Mouse (Mus musculus) liver, embryonic 13.5 days (tissue): ENCODE measurements around the gene Desi1. TPM values are rescaled to one million over a fixed set of nuclear protein-coding genes. Genes with fewer than 3 reads are reported as not detected.

Experiments
- ATAC-seq: fragments of 200-750 bp; cut with Nextera tagmentation; 2 replicates; pipeline ENCODE4 v1.8.0; 2017; ENCODE audit warnings: low read depth, mild to moderate bottlenecking, moderate number of reproducible peaks, moderate library complexity
- DNase-seq: peaks from one replicate; pipeline ENCODE4 v3.0.0; 2022
- H3K27ac ChIP-seq: fragments of 300-500 bp; sonication (generic); 2 replicates; pipeline ENCODE4 v1.5.1; 2015; ENCODE audit warnings: moderate library complexity, mild to moderate bottlenecking, inconsistent platforms
- H3K27me3 ChIP-seq: fragments of 300-500 bp; sonication (generic); 2 replicates; pipeline ENCODE4 v1.6.1; 2015; ENCODE audit warnings: mild to moderate bottlenecking, inconsistent platforms
- H3K36me3 ChIP-seq: fragments of 300-500 bp; sonication (generic); 2 replicates; pipeline ENCODE4 v1.6.1; 2015; ENCODE audit warnings: mild to moderate bottlenecking, inconsistent platforms
- H3K4me1 ChIP-seq: fragments of 300-500 bp; sonication (generic); replicated peaks from 2 replicates; pipeline ENCODE4 v1.6.1; 2015; ENCODE audit warnings: inconsistent platforms
- H3K4me2 ChIP-seq: fragments of 300-500 bp; sonication (generic); 2 replicates; pipeline ENCODE4 v1.6.1; 2015; ENCODE audit warnings: inconsistent platforms, mild to moderate bottlenecking, moderate library complexity
- H3K4me3 ChIP-seq: fragments of 300-500 bp; sonication (generic); replicated peaks from 2 replicates; pipeline ENCODE4 v1.5.1; 2015; ENCODE audit warnings: mild to moderate bottlenecking, inconsistent platforms
- H3K9ac ChIP-seq: fragments of 300-500 bp; sonication (generic); 2 replicates; pipeline ENCODE4 v1.6.1; 2015; ENCODE audit warnings: mild to moderate bottlenecking, inconsistent platforms
- H3K9me3 ChIP-seq: fragments of 300-500 bp; sonication (generic); replicated peaks from 2 replicates; pipeline ENCODE4 v1.6.1; 2016; ENCODE audit warnings: inconsistent platforms
- WGBS: fragments of 180-500 bp; shearing (Covaris S2); methylation state at CpG from one replicate; pipeline ENCODE4 v1.1.7; 2015; ENCODE audit not compliant: insufficient replicate concordance; 5-methylcytosine and 5-hydroxymethylcytosine counted together
- polyA plus RNA-seq: library from polyadenylated mRNA; unstranded; fragments of >200 nt; fragmentation: Nextera tagmentation; extraction: Ambion mirVana; gene quantifications from 2 replicates; pipeline ENCODE4 v1.2.1, GENCODE M21; 2015

Desi1 gene
- polyA plus RNA-seq, 1 experiment from 2014 or later, result 12.8 TPM

- H3K4me1 ChIP-seq, result peaks cover 10% of the 10 kb centered on the region
- no peak for DNase-seq
- no peak overlapping the region for H3K27ac ChIP-seq
- WGBS, result 68% methylated on average over 11 of the region's 11 CpGs
- H3K4me3 ChIP-seq, result no peak overlapping the region
- ATAC-seq, result no peak
- H3K27me3 ChIP-seq, result no peaks in the 10 kb centered on the region
- H3K4me2 ChIP-seq, result no peak overlapping the region
- H3K9ac ChIP-seq, result no peak overlapping the region
- peaks cover 33% of the 10 kb centered on the region for H3K36me3 ChIP-seq
- no peaks in the 10 kb centered on the region for H3K9me3 ChIP-seq
Measured at GRCm38 (mm10) chr15:81949476-81950131, 84.1 kb downstream of the Desi1 start.

DNA sequence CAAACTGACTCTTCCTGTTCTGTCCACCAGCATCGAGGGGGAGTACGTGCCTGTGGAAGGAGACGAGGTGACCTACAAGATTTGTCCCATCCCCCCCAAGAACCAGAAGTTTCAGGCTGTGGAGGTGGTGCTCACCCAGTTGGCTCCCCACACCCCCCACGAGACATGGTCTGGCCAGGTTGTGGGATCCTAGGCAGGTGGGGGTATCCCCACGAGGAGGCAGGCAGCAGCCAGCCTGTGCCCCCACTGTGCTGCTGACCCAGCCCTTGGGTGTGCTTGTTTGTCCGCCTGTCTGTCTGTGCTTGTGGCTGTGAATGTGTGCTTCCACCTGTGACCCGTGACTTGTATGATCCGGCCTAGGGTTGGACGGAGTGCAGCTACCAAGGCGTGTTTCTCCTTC lies 84.6 kb downstream of the Desi1 start:
- no peak for DNase-seq
- H3K27ac ChIP-seq, result no peak overlapping the region
- no peaks in the 10 kb centered on the region for H3K27me3 ChIP-seq
- H3K9ac ChIP-seq, result no peak overlapping the region
- ATAC-seq, result no peak
- no peak overlapping the region for H3K4me3 ChIP-seq
- no peak overlapping the region for H3K4me2 ChIP-seq
- H3K4me1 ChIP-seq, result peaks cover 10% of the 10 kb centered on the region
- 68% methylated on average over 10 of the region's 10 CpGs for WGBS
- peaks cover 28% of the 10 kb centered on the region for H3K36me3 ChIP-seq
- H3K9me3 ChIP-seq, result no peaks in the 10 kb centered on the region

- ATAC-seq (no peak), DNase-seq (no peak)
- 30% methylated on average over 9 of the region's 9 CpGs for WGBS
- Histone ChIP-seq H3K27me3 (peaks cover 5% of the 10 kb centered on the region; the same call in 1 of the 2 replicates), H3K4me1 (peaks cover 29% of the 10 kb centered on the region), H3K9ac (no peak overlapping the region), H3K27ac (no peak overlapping the region), H3K36me3 (no peaks in the 10 kb centered on the region), H3K9me3 (no peaks in the 10 kb centered on the region), H3K4me2 (no peak overlapping the region), H3K4me3 (no peak overlapping the region)
Measured at GRCm38 (mm10) chr15:81943176-81943749, 90.4 kb downstream of the Desi1 start.

Other genes starting within 250 kb of the Desi1 start
- gene Tef, start 231.4 kb downstream of the Desi1 start, polyA plus RNA-seq, result 4.5 and 5.9 TPM in 2 replicates
- gene Tob2, start 175.1 kb downstream of the Desi1 start, polyA plus RNA-seq, result 9.0 and 11.9 TPM in 2 replicates
- 132 and 139 TPM in 2 replicates for gene Phf5a, start 162.0 kb downstream of the Desi1 start, polyA plus RNA-seq
- gene Aco2, start 161.6 kb downstream of the Desi1 start, polyA plus RNA-seq, result 105 and 122 TPM in 2 replicates
- gene Polr3h, start 107.6 kb downstream of the Desi1 start, polyA plus RNA-seq, result 77.5 and 82.6 TPM in 2 replicates
- 1.0 and 1.1 TPM in 2 replicates for gene Csdc2, start 97.1 kb downstream of the Desi1 start, polyA plus RNA-seq
- 24.7 and 25.0 TPM in 2 replicates for gene Pmm1, start 72.9 kb downstream of the Desi1 start, polyA plus RNA-seq
- not detected in 2 replicates for gene 1700029P11Rik, start 53.3 kb downstream of the Desi1 start, polyA plus RNA-seq
- 77.5 and 87.7 TPM in 2 replicates for gene Xrcc6, start 46.0 kb downstream of the Desi1 start, polyA plus RNA-seq
- 224 and 231 TPM in 2 replicates for gene Snu13, start 13.7 kb upstream of the Desi1 start, polyA plus RNA-seq
- not detected in 2 replicates for gene 4930407I10Rik, start 25.3 kb upstream of the Desi1 start, polyA plus RNA-seq
- not detected in 2 replicates for gene Mei1, start 36.1 kb upstream of the Desi1 start, polyA plus RNA-seq
- gene Ccdc134, start 94.1 kb upstream of the Desi1 start, polyA plus RNA-seq, result 8.2 and 9.9 TPM in 2 replicates
- 64.2 and 70.2 TPM in 2 replicates for gene Srebf2, start 113.3 kb upstream of the Desi1 start, polyA plus RNA-seq
- gene Shisa8, start 179.0 kb upstream of the Desi1 start, polyA plus RNA-seq, result 0.08 and 0.10 TPM in 2 replicates
- gene Tnfrsf13c, start 190.5 kb upstream of the Desi1 start, polyA plus RNA-seq, result 0.38 and 0.87 TPM in 2 replicates
- gene Cenpm, start 210.9 kb upstream of the Desi1 start, polyA plus RNA-seq, result 41.7 and 45.6 TPM in 2 replicates
- gene 1500009C09Rik, start 218.5 kb upstream of the Desi1 start, polyA plus RNA-seq, result not detected in 2 replicates
- gene Sept3, start 241.0 kb upstream of the Desi1 start, polyA plus RNA-seq, result 0.36 and 0.84 TPM in 2 replicates